Mouse (Mus musculus) lung, postnatal 0 days (tissue): ENCODE results near the gene Olfr624.

ENCODE experiments used
- CTCF ChIP-seq: IDR thresholded peaks from 2 replicates; pipeline ENCODE4 v1.5.1; 2016; ENCODE audit warnings: antibody characterized with exemption, mild to moderate bottlenecking
- EP300 ChIP-seq: IDR thresholded peaks from 2 replicates; pipeline ENCODE4 v1.6.1; 2016; ENCODE audit warnings: antibody characterized with exemption, mild to moderate bottlenecking, control low read depth

- TF ChIP-seq CTCF (no peak), EP300 (no peak)
Observed at GRCm38 (mm10) chr7:103642602-103643001, 28.4 kb downstream of the Olfr624 start, which contains the start of gene Olfr622.
